Mouse (Mus musculus) bone marrow, adult 2 months (tissue): ENCODE data around the gene Mov10l1. TPM values are rescaled to one million over a fixed set of nuclear protein-coding genes. Genes with fewer than 3 reads are reported as not detected.
A peak's percentile ranks its signal among the peaks of the same experiment; 100 is the strongest.

Experiments
- H3K27ac ChIP-seq: fragments of 200-500 bp; 2 replicates; pipeline ENCODE4 v1.5.1; 2012; ENCODE audit warnings: low read depth, mild to moderate bottlenecking, control low read depth, inconsistent platforms, low read length; ENCODE audit not compliant: control insufficient read depth, poor library complexity, insufficient read depth
- H3K4me1 ChIP-seq: fragments of 200-500 bp; 2 replicates; pipeline ENCODE4 v1.6.1; 2011; ENCODE audit warnings: low read length; ENCODE audit not compliant: control insufficient read depth, insufficient read depth
- H3K4me3 ChIP-seq: fragments of 200-500 bp; replicated peaks from 2 replicates; pipeline ENCODE3; 2011; ENCODE audit warnings: mild to moderate bottlenecking, low read depth, low read length, control low read depth; ENCODE audit not compliant: control insufficient read depth
- CTCF ChIP-seq: fragments of 200-500 bp; IDR thresholded peaks from 2 replicates; pipeline ENCODE4 v1.5.1; 2011; ENCODE audit warnings: low read length, control low read depth; ENCODE audit not compliant: control insufficient read depth, insufficient read depth
- POLR2A ChIP-seq: fragments of 200-500 bp; IDR thresholded peaks from 2 replicates; pipeline ENCODE4 v1.6.1; 2011; ENCODE audit warnings: low read depth, mild to moderate bottlenecking, control low read depth, low read length, borderline replicate concordance; ENCODE audit not compliant: control insufficient read depth
- WGBS: fragments of 180-500 bp; shearing (Covaris S2); methylation state at CpG from one replicate; pipeline ENCODE4 v1.1.7; 2018; 5-methylcytosine and 5-hydroxymethylcytosine counted together
- polyA plus RNA-seq: library from polyadenylated mRNA; stranded (reverse); fragments of >200 nt; gene quantifications from 2 replicates; pipeline ENCODE4 v1.2.4, GENCODE M21; 2011; ENCODE audit warnings: low replicate concordance; ENCODE audit not compliant: missing spikeins, insufficient read depth, insufficient read length

The Mov10l1 gene
- polyA plus RNA-seq, 1 experiment: not detected

DNA sequence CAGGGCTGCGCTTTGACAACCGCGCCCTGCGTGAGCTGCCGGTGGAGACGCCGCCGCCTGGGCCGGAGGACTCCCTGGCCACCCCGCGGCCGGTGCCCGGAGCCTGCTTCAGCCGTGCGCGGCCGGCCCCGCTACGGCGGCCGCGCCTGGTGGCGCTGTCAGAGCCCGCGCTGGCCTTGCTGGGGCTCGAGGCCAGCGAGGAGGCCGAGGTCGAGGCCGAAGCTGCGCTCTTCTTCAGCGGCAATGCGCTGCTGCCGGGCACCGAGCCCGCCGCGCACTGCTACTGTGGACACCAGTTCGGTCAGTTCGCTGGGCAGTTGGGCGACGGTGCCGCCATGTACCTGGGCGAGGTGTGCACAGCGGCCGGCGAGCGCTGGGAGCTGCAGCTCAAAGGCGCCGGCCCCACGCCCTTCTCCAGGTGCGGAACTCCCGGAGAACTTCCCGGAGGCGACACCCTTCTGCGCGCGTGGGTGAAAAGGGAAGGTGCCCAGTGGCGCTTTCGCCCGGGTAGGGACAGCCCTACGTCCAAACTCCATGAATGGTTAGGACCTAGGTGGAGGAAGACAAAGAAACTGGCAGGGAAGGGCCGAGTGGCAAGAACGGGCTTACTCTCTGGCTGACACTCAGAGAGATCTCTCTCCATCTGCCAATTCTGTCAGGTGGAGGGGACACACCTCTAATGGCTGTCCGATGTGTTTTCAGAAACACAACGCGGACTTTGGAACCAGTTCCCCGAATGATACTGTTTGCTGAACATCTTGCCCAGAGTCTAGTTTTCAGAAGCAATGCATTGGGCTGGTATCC, 106.7 kb downstream of the Mov10l1 start:
- peak overlapping the region; percentile 92 for H3K27ac ChIP-seq
- peak overlapping the region; percentile 89 for H3K4me3 ChIP-seq
- H3K4me1 ChIP-seq: peaks cover 3% of the 10 kb centered on the region; the same call in 1 of the 2 replicates
- no peak for TF ChIP-seq POLR2A
- no peak for TF ChIP-seq CTCF
- WGBS: 2% methylated on average over 68 of the region's 68 CpGs

GRCm38 (mm10) chr15:89090662-89091061, 108.0 kb downstream of the Mov10l1 start:
- Histone ChIP-seq H3K4me1 (peaks cover 3% of the 10 kb centered on the region; the same call in 1 of the 2 replicates), H3K4me3 (no peak overlapping the region), H3K27ac (no peak overlapping the region)
- TF ChIP-seq POLR2A (no peak), CTCF (no peak)
- 83% methylated on average over 4 of the region's 4 CpGs for WGBS

DNA sequence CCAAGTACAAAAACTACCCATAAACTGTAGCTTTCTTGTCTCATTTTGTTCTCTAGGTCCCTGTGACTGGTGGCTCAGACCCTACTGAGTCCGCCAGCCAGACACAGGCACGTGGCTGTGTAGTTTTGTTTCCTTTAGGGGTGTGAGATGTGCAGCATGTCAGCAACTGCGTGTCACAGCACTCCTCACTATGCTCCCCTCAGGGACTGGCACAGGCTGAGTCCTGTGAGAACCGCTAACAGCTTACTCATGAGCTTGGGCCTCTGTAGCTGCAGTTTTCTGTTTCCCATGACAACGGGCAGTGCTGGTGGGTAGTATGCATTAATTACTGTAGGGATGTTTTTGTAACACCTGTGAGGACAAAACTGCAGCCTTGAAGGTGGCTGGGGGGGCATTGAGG, 109.5 kb downstream of the Mov10l1 start:
- no peak overlapping the region for H3K4me3 ChIP-seq
- TF ChIP-seq POLR2A: no peak
- no peak overlapping the region for H3K27ac ChIP-seq
- WGBS: 86% methylated on average over 5 of the region's 5 CpGs
- peaks cover 3% of the 10 kb centered on the region; the same call in 1 of the 2 replicates for H3K4me1 ChIP-seq

GRCm38 (mm10) chr15:89097450-89097849, 114.7 kb downstream of the Mov10l1 start:
- Histone ChIP-seq H3K4me1 (no peaks in the 10 kb centered on the region; the same call in 1 of the 2 replicates), H3K27ac (no peak overlapping the region), H3K4me3 (no peak overlapping the region)
- TF ChIP-seq POLR2A (no peak), CTCF (no peak)
- WGBS: 88% methylated on average over 5 of the region's 5 CpGs

DNA sequence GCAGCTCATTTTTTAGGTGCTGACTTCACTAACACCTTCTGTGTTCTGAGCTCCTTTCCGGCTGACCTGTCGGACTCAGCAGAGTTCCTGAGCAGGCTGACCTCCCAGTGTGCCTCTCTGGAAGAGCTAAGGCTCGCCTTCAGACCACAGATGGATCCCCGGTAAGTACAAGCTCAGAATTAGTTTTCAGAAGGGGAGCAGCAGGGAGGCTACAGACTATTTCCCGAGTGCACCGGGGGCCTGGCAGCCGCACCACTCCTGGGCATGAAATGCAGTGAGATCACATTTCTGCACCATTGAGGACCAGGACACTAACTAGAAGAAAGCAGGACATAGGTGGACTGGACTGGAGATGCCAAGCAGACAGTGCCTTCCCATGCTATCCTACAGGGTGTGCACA, 115.9 kb downstream of the Mov10l1 start:
- 86% methylated on average over 7 of the region's 7 CpGs for WGBS
- peak overlapping the region; percentile 68 for H3K27ac ChIP-seq
- H3K4me1 ChIP-seq: no peaks in the 10 kb centered on the region; the same call in 1 of the 2 replicates
- no peak overlapping the region for H3K4me3 ChIP-seq
- TF ChIP-seq CTCF (no peak), POLR2A (no peak)

DNA sequence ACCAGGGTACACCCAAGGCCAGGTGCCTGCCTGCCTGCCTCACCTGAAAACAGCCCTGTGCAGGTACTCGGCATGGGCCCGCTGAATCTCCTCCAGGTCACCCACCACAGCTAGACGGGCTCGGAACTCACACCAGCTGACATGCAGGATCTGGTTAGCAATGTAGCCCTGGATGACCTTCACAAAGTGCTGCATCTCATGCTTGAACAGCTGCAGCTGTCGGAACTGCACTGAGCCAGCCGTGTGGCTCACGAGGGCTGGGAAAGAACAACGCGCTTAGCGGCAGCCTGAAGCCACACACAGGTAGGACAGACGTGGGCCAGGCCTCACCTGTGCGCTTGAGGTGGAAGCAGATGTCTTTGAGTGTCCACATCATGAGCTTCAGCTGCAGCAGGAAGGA, 118.1 kb downstream of the Mov10l1 start:
- no peak for TF ChIP-seq CTCF
- no peak for TF ChIP-seq POLR2A
- no peaks in the 10 kb centered on the region; the same call in 1 of the 2 replicates for H3K4me1 ChIP-seq
- 92% methylated on average over 12 of the region's 12 CpGs for WGBS
- no peak overlapping the region for H3K4me3 ChIP-seq
- no peak overlapping the region for H3K27ac ChIP-seq

GRCm38 (mm10) chr15:89102646-89103045, 119.9 kb downstream of the Mov10l1 start:
- H3K4me1 ChIP-seq: no peaks in the 10 kb centered on the region; the same call in 1 of the 2 replicates
- no peak overlapping the region for H3K27ac ChIP-seq
- H3K4me3 ChIP-seq: no peak overlapping the region
- WGBS: 86% methylated on average over 5 of the region's 5 CpGs
- TF ChIP-seq CTCF: no peak
- TF ChIP-seq POLR2A: no peak

GRCm38 (mm10) chr15:89103921-89104320, 121.2 kb downstream of the Mov10l1 start:
- H3K4me3 ChIP-seq: no peak overlapping the region
- WGBS: 90% methylated on average over 10 of the region's 10 CpGs
- no peaks in the 10 kb centered on the region; the same call in 1 of the 2 replicates for H3K4me1 ChIP-seq
- H3K27ac ChIP-seq: no peak overlapping the region
- TF ChIP-seq CTCF (no peak), POLR2A (no peak)
